Mouse (Mus musculus) liver (tissue): ENCODE data around the gene Jak3.

Experiments
- DNase-seq: peaks from one replicate; pipeline ENCODE4 v3.0.0-alpha.2; 2020; ENCODE audit warnings: mixed read lengths

The Jak3 gene

GRCm38 (mm10) chr8:71676020-71676741, at the start of gene Jak3:
TSS of gene Jak3 (plus strand) at chr8:71676296.
- DNase-seq: peak; percentile 87

- DNase-seq: no peak
These were observed 49.3 kb upstream of the Jak3 start for GRCm38 (mm10) chr8:71626753-71627152.

DNA sequence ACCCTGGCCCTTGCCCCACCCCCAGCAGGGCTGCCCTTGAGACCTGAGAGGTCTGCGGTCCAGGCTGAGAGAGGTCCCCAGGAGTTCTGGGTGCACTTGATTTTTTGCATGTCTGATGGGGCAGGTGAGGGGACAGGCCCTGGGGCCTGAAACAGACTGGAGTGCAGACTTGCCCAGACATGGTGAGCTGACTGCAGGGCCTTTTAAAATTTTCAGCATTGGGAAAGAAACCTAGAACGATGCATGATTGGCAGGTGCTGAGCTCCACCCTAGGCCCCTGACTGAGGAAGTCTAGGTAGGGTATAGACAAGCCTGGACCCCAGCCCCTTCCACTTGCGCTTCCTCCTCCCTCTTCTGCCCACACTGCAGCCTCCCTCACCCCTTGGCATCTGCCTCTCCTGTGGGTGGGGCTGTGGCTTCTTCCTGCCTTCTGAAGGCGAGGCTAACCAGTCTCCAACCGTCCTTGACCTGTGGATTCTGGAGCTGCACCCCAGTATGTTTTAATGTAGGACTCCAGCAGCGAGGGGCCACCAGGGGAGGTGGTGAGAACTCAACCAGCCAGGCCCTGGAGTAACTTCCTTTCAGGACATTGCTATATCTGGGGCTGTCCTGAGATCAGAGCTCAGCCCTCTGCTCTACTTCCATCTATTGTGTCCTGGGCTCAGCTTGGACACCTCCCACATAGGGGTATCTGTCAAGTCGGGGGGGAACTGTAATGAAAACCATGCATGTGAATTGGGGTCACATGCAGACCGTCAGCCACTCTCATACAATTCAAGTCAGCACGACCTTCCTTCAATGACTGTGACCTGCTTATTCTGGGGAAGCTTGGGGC, 48.6 kb upstream of the Jak3 start:
- DNase-seq: no peak

- no peak for DNase-seq
These were observed 47.5 kb upstream of the Jak3 start for GRCm38 (mm10) chr8:71628396-71629095.

GRCm38 (mm10) chr8:71629096-71629697, 46.9 kb upstream of the Jak3 start:
- DNase-seq: peak; percentile 91

DNA sequence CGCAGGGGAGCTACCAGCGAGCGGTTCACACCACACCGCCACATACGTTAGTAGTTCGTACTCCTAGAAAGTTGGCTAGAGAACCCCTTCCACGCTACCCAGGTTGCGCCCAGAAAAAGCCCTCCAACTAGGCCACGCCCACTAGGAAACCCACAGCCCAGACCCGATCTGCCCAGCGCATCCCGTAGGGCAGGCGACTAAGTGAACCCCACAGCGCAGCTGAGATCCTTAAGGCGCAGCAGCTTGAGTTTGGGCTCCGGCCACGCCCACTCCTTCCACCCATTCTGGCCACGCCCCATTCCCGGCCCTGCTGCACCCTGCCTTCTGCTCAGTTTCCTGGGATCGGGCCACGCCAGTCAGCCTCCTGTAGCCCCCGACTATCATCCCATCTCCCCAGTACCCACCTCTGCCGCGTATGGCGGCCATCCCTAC, 46.3 kb upstream of the Jak3 start:
- DNase-seq: peak; percentile 68

- DNase-seq: no peak
These were observed 45.3 kb upstream of the Jak3 start for GRCm38 (mm10) chr8:71630761-71631160.

DNA sequence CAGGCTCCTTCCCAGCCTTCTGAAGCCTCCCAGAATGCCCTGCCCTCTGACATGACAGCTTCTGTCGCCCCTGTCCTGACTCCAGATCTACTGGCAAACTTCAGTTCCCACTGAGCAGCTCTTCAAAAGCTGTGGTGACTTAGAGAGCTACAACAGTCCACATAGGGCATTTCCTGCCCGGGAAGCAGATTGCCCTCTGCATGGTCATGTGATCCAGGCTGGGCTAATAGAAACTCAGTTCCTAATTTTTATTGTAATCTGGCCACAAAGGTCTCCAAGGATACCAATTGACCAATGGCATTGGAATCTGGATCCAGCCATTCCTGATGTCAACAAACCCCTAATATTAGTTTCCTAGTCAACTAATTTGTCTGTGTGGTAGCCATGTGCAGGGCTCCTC, 44.2 kb upstream of the Jak3 start:
- no peak for DNase-seq

- peak; percentile 66 for DNase-seq
These were observed 42.9 kb upstream of the Jak3 start for GRCm38 (mm10) chr8:71633164-71633563.

- DNase-seq: peak; percentile 81
These were observed 42.0 kb upstream of the Jak3 start for GRCm38 (mm10) chr8:71633981-71634667.

GRCm38 (mm10) chr8:71637149-71638095, 38.7 kb upstream of the Jak3 start:
- DNase-seq: no peak

DNA sequence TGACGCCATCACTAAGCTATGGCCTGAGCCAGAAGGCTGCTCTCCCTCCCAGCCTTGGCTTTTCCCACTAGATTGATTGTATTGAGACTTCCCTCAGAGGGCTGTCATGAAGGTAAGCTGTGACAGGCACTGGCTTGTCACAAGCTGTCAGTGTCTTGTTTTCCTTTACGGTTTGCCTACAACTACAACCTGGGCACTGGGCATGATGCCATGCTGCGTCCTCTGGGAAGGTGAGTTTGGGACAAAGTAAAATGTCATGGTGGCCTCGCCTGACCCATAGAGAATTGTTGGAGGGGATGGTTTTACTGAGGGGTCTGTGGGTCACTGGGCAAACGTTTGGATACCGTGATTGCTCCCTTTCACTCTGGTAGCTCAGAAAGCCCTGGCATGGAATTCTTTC, 37.8 kb upstream of the Jak3 start:
- no peak for DNase-seq

GRCm38 (mm10) chr8:71639318-71639717, 36.8 kb upstream of the Jak3 start:
- no peak for DNase-seq

DNA sequence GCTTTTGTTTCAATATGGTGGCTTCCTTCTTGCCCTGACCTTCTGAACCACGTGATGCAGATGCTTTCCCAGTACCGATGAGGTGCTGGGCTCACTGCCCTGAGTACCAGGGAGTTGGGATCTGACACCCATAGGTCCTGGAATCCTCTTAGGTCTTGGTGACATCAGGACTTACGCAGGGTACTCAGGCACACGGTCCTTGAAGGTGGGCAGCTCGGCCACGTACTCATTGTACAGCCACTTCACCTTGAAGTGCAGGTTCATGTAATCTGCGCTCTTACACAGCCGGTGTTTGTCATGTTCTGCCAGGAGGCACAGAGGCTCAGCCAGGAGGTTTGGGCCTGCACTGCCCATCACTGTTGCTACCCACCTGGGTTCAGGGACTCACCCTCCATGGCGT, 30.6 kb upstream of the Jak3 start:
- DNase-seq: no peak

GRCm38 (mm10) chr8:71654600-71654999, 21.5 kb upstream of the Jak3 start:
- DNase-seq: peak; percentile 80

DNA sequence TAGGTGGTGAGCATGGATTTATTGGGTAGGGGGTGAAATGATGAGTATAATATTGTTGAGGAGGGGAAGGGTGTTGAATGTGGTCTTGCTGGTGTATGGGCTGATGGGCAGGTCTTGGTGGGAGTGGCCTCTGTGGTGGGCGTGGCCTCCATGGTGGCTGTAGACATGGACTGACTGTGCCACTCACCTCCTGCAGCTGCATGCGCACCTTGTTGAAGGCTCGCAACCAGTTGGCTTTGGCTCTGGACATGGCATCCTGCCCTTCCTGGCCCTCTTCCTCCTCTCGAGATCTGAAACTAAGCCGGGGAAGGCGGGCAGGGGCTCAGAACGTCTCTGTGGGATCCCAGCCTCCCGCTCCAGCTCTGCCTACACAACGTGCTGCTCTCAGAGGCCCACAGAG, 18.3 kb upstream of the Jak3 start:
- DNase-seq: no peak

DNA sequence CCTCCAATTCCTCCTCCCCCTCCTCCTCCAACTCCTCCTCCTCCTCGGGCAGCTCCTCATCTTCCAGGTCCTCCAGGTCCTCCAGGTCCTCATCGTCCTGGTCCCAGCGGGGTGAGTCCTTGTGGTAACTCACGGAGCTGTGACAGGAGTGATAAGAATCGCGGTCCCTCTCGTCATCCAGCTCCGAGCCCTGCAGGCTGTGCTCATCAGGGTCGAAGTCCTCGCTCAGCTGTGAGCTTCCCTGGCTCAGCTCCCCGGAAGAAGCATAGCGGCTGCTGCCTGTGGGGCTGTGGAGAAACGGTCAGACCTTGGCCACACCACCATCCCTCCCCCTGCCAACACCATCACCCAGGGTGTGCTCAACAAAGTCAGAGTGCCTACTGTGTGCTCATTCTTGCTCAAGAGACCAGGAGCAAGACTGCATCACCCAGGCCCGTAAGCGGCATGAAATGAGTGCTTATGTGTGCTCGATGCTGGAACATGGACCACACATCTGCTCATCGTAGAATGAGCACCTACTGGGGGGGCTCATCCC, 17.5 kb upstream of the Jak3 start:
- DNase-seq: no peak

GRCm38 (mm10) chr8:71659751-71660150, 16.3 kb upstream of the Jak3 start:
- DNase-seq: no peak

- DNase-seq: peak; percentile 86
These were observed 15.6 kb upstream of the Jak3 start for GRCm38 (mm10) chr8:71660325-71661120.
